Mouse (Mus musculus): Measurements from ENCODE around the gene Trib3. TPM values are rescaled to one million over a fixed set of nuclear protein-coding genes. Genes with fewer than 3 reads are reported as not detected.

The Trib3 gene
- total RNA-seq, 1 experiment from 2014 or later: 1.7 TPM

- no peak for ATAC-seq (replicated peaks in 1 of 2; ENCODE audit: insufficient read depth in 1 of 2, low FRiP score in 2 of 2, low TSS enrichment in 1 of 2, low read depth in 1 of 2, poor library complexity in 2 of 2, severe bottlenecking in 2 of 2)
Observed at GRCm38 (mm10) chr2:152357254-152357653, 13.4 kb upstream of the Trib3 start.

DNA sequence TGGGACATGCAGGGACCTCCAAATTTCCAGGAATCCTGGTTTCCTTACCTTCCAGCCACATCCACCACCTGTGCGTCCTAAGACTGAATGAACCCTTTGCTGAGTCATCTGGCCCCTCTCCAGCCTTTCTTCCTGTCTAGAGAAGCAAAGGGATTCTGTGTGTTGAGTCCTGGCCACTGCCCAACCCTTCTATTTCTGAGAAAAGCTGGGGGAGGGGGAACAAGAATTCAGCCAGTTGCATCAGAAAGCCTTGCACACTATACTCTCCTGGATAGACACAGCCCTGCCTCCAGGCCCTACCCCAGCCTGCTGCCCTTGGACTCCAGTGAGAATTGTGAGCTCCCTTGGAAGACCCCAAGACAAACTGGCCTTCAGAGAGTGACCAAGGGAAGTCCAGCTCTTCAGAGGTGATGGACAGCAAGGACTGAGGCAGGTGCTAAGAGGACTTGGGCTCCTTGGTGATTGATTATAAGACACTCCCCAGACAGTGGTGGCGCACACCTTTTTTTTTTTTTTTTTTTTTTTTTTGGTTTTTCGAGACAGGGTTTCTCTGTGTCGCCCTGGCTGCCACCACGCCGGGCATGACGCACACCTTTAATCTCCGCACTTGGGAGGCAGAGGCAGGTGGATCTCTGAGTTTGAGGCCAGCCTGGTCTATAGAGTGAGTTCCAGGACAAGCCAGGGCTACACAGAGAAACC is 6.2 kb upstream of the Trib3 start:
- ATAC-seq (replicated peaks in 1 of 2; ENCODE audit: insufficient read depth in 1 of 2, low FRiP score in 2 of 2, low TSS enrichment in 1 of 2, low read depth in 1 of 2, poor library complexity in 2 of 2, severe bottlenecking in 2 of 2): peak; percentile 50 to 69

DNA sequence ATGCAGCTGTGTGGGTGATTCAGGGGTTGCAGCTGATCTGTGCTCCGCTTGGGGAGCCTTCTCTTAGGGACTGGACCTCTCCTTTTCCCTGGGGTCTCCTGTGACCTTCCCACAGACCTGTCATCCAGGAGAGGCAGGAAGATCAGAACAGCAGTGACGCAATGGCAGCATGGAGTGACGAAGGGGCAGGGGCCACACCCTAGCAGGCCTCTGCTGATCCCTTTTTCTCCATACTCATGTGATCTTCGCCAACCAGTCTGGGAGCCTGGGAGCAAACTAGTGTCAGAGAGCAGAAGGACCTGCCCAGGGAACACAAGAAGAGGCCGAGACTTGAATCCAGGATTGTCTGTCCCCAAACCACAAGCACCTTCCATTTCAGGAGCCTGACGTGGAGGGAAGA is 5.4 kb upstream of the Trib3 start:
- no peak for ATAC-seq (replicated peaks in 1 of 2; ENCODE audit: insufficient read depth in 1 of 2, low FRiP score in 2 of 2, low TSS enrichment in 1 of 2, low read depth in 1 of 2, poor library complexity in 2 of 2, severe bottlenecking in 2 of 2)

- no peak for ATAC-seq (replicated peaks in 1 of 2; ENCODE audit: insufficient read depth in 1 of 2, low FRiP score in 2 of 2, low TSS enrichment in 1 of 2, low read depth in 1 of 2, poor library complexity in 2 of 2, severe bottlenecking in 2 of 2)
Observed at GRCm38 (mm10) chr2:152347722-152348121, 3.9 kb upstream of the Trib3 start.

DNA sequence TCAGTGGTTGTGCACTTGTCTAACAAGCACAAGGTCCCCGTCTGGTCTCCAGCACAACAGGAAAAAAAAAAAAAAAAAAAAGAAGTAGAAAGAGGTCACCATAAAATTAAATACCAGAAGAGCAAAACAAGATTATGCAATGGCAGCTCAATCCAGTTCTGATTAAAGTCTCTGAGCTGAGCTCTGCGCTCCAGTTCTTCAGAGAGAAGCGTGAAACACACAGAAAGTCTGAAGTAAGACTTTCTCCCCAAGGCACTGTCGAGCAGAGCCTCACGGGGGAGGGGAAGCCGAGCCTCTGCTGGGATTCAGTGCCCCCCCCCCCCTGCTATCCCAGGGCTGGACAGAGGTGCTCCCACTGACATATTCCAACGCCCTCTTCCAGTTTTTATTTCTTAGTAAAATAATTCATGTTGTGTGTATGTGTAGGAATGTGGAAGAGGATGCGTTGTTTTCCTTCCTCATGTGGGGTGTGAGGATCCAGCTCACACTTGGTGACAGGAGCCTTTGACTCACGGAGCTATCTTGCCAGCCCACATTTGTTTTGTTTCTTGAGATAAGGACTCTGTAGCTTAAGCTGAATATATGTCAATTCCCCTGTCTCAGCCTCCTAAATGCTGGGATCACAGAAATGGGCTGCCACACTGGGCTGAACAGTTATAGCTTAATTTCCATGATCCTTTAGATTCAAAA is 3.1 kb upstream of the Trib3 start:
- ATAC-seq (replicated peaks in 1 of 2; ENCODE audit: insufficient read depth in 1 of 2, low FRiP score in 2 of 2, low TSS enrichment in 1 of 2, low read depth in 1 of 2, poor library complexity in 2 of 2, severe bottlenecking in 2 of 2): no peak

GRCm38 (mm10) chr2:152345393-152345792 is 1.6 kb upstream of the Trib3 start:
- no peak for ATAC-seq (replicated peaks in 1 of 2; ENCODE audit: insufficient read depth in 1 of 2, low FRiP score in 2 of 2, low TSS enrichment in 1 of 2, low read depth in 1 of 2, poor library complexity in 2 of 2, severe bottlenecking in 2 of 2)

- ATAC-seq (replicated peaks in 1 of 2; ENCODE audit: insufficient read depth in 1 of 2, low FRiP score in 2 of 2, low TSS enrichment in 1 of 2, low read depth in 1 of 2, poor library complexity in 2 of 2, severe bottlenecking in 2 of 2): no peak
Observed at GRCm38 (mm10) chr2:152344909-152345308, 1.1 kb upstream of the Trib3 start.

DNA sequence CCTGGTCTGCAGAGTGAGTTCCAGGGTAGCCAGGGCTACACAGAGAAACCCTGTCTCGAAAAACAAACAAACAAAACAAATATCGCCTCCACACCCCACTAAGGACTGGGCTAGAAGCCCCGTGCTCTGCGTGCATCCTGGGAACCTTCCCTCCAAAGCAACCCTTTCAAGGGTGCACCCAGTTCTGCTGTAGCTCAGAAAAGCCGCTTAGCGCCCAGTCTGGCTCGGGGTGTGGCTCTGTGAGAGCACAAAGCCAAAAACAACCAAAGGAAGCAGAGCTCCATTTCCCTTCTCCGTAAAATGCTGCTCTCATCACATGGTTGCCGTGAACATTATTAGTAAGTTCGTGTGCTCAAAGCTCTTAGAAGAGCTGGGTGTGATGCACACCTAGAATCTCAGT is 529 bp upstream of the Trib3 start:
- no peak for ATAC-seq (replicated peaks in 1 of 2; ENCODE audit: insufficient read depth in 1 of 2, low FRiP score in 2 of 2, low TSS enrichment in 1 of 2, low read depth in 1 of 2, poor library complexity in 2 of 2, severe bottlenecking in 2 of 2)

GRCm38 (mm10) chr2:152339631-152340179 is 4.1 kb downstream of the Trib3 start:
- ATAC-seq (replicated peaks in 1 of 2; ENCODE audit: insufficient read depth in 1 of 2, low FRiP score in 2 of 2, low TSS enrichment in 1 of 2, low read depth in 1 of 2, poor library complexity in 2 of 2, severe bottlenecking in 2 of 2): no peak

DNA sequence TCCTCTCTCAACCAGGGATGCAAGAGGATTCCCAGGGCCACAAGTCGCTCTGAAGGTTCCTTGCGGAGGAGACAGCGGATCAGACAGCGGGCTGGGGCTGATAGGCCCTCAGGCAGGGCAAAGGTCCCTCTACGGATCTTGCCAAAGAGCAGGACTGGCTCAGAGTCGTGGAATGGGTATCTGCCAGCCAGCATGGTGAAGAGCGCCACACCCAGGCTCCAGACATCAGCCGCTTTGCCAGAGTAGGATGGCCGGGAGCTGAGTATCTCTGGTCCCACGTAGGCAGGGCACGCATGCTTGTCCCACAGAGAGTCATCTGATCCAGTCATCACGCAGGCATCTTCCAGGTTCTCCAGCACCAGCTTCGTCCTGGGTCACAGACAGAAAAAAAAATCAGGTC is 5.5 kb downstream of the Trib3 start:
- ATAC-seq (replicated peaks in 1 of 2; ENCODE audit: insufficient read depth in 1 of 2, low FRiP score in 2 of 2, low TSS enrichment in 1 of 2, low read depth in 1 of 2, poor library complexity in 2 of 2, severe bottlenecking in 2 of 2): no peak

DNA sequence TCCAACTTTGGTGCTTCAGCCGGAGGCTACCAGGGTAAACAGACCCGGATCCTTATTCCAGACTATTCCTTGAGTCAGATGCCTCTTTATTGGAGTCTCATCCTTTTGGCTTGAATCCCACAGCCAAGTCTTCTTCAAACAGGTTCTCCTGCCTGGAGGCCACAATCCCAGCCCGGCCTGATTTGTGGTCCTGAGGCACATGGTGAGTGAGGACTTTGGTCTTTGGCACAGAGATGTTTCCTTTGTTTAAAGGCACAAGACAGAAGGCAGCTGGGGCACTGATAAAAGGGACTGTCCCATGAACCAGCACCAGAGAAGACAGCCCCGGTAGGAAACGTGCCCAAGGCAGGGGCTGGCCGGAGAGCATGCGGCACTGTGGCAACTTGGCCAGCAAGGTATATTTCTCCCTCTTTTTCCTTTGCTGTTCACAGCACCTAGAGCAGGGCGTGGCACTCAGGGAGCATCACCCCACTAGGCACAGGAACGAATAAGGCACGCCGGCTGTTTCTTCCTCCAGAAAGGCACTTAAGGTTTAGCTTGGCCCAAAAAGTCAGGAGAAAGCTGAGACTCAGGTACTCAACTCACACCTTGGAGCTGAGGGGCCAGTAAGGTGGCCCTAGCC is 6.1 kb downstream of the Trib3 start:
- no peak for ATAC-seq (replicated peaks in 1 of 2; ENCODE audit: insufficient read depth in 1 of 2, low FRiP score in 2 of 2, low TSS enrichment in 1 of 2, low read depth in 1 of 2, poor library complexity in 2 of 2, severe bottlenecking in 2 of 2)

DNA sequence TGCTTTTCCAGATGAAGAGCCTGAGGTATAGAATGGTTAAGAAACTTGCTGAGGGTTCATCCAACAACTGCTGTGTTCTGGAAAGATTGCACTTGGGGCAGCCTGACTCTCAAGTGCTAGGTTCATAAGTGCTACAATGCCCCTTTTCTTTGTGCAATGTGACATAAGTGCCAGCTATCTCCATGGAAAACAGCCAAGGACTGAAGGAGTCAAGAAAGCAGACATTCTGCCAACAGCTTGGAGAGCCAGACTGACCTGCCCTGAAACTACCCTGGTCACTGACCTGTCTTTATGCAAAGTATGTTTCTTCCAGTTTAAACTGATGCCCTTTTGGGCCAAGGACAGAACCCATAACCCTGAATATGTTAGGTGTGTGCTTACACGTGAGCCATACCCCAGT is 7.0 kb downstream of the Trib3 start:
- no peak for ATAC-seq (replicated peaks in 1 of 2; ENCODE audit: insufficient read depth in 1 of 2, low FRiP score in 2 of 2, low TSS enrichment in 1 of 2, low read depth in 1 of 2, poor library complexity in 2 of 2, severe bottlenecking in 2 of 2)

DNA sequence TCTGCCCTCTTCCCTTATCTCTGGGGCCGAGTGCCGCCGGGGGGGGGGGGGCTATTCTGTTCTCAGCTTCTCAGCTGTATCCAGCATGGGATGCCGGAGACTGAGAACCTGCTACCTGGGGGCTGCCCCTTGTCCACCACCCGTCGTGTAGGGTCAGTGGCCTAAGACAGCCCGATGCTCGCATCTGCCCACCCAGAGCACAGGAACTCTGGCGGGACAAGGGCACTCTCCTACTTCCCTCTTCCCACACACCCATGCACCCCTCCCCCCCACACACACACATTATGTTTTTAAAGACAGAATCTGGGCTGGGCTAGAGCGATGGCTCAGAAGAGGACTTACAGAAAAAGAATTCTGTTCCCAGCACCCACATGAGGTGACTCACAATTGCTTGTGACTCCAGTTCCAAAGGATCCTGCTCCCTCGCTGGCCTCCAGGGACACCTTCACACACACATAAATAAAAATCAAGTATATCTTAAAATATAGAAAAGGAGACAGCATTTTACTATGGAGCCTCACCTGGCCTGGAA is 8.5 kb downstream of the Trib3 start:
- ATAC-seq (replicated peaks in 1 of 2; ENCODE audit: insufficient read depth in 1 of 2, low FRiP score in 2 of 2, low TSS enrichment in 1 of 2, low read depth in 1 of 2, poor library complexity in 2 of 2, severe bottlenecking in 2 of 2): no peak

GRCm38 (mm10) chr2:152333345-152334006 is 10.4 kb downstream of the Trib3 start:
- ATAC-seq (replicated peaks in 1 of 2; ENCODE audit: insufficient read depth in 1 of 2, low FRiP score in 2 of 2, low TSS enrichment in 1 of 2, low read depth in 1 of 2, poor library complexity in 2 of 2, severe bottlenecking in 2 of 2): no peak

- ATAC-seq (replicated peaks in 1 of 2; ENCODE audit: insufficient read depth in 1 of 2, low FRiP score in 2 of 2, low TSS enrichment in 1 of 2, low read depth in 1 of 2, poor library complexity in 2 of 2, severe bottlenecking in 2 of 2): peak; percentile 90
Observed at GRCm38 (mm10) chr2:152332101-152332825, 11.6 kb downstream of the Trib3 start, which contains the start of gene Rbck1. TSS of gene Rbck1 (minus strand) at chr2:152332653.

DNA sequence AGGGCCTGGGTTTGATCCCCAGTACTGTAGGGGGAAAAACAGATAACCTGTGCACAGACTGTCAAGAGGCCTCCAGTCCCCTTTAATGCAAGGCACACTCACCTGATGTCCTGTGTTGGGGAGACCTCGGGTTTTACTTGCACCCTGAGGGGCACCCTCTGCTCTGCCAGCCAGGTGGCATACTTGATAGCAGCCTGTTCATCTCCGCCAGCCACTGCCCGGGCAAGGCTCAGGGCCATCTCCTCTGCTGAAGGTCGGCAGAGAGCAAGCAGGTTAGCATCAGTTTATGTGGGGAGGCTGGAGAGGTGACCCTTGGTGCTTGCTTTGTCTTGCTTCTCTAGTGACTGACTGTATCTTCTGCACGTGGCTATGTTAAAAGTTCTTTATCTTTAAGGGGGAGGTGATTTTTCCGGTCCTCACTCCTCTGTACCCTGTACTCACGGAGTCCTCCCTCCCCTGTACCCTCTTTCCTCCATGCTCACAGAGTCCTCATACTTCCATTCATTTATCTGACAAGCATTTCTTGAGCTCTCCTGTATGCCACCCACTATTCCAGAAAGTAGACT is 12.9 kb downstream of the Trib3 start:
- no peak for ATAC-seq (replicated peaks in 1 of 2; ENCODE audit: insufficient read depth in 1 of 2, low FRiP score in 2 of 2, low TSS enrichment in 1 of 2, low read depth in 1 of 2, poor library complexity in 2 of 2, severe bottlenecking in 2 of 2)

DNA sequence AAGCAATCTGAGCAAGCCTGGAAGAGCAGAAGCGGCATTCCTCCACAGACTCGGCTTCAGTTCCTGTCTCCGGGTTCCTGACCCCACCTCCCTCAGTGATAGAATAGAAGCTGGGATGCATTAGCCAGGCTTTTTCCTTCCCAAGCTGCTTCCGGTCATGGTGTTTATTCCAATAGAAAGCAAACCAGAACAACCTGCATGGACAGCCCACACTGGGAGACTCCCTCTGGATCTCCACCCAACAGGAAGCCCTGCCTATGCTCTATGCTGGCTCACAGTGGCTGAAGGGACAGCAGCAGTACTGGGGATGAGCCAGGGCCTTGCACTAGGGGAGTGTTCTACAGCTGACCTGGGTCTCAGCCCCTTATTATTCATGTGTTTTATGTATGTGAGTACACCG is 15.9 kb downstream of the Trib3 start:
- no peak for ATAC-seq (replicated peaks in 1 of 2; ENCODE audit: insufficient read depth in 1 of 2, low FRiP score in 2 of 2, low TSS enrichment in 1 of 2, low read depth in 1 of 2, poor library complexity in 2 of 2, severe bottlenecking in 2 of 2)
